Mouse (Mus musculus) myocyte (in vitro differentiated cells): ENCODE measurements around the gene Arhgef6.

ENCODE experiments used
- E2F4 ChIP-seq: IDR thresholded peaks from one replicate; pipeline ENCODE4 v1.6.1; 2011; ENCODE audit warnings: mild to moderate bottlenecking, control low read depth, moderate library complexity; ENCODE audit not compliant: insufficient read depth
- MAX ChIP-seq: IDR thresholded peaks from one replicate; pipeline ENCODE4 v1.6.1; 2011; ENCODE audit warnings: low read depth, mild to moderate bottlenecking, control low read depth
- MYOD1 ChIP-seq, 3 experiments: IDR thresholded peaks; one replicate each; pipeline ENCODE4 v1.6.1; 2011; ENCODE audit warnings: control low read depth in 2 of 3, low read depth in 2 of 3, mild to moderate bottlenecking in 2 of 3, moderate library complexity in 1 of 3; ENCODE audit not compliant: insufficient read length in 2 of 3, control insufficient read depth in 1 of 3
- POLR2A ChIP-seq: IDR thresholded peaks from one replicate; pipeline ENCODE4 v1.6.1; 2011; ENCODE audit warnings: low read depth, mild to moderate bottlenecking, control low read depth, moderate library complexity; ENCODE audit not compliant: insufficient read length
- POLR2AphosphoS2 ChIP-seq: IDR thresholded peaks from one replicate; pipeline ENCODE4 v1.6.1; 2011; ENCODE audit warnings: low read depth, control low read depth; ENCODE audit not compliant: insufficient read length
- SRF ChIP-seq: IDR thresholded peaks from one replicate; pipeline ENCODE4 v1.6.1; 2011; ENCODE audit warnings: low read depth; ENCODE audit not compliant: control insufficient read depth, insufficient read length
- TCF12 ChIP-seq: IDR thresholded peaks from one replicate; pipeline ENCODE4 v1.6.1; 2011; ENCODE audit warnings: mild to moderate bottlenecking, control low read depth; ENCODE audit not compliant: poor library complexity, insufficient read depth, severe bottlenecking

DNA sequence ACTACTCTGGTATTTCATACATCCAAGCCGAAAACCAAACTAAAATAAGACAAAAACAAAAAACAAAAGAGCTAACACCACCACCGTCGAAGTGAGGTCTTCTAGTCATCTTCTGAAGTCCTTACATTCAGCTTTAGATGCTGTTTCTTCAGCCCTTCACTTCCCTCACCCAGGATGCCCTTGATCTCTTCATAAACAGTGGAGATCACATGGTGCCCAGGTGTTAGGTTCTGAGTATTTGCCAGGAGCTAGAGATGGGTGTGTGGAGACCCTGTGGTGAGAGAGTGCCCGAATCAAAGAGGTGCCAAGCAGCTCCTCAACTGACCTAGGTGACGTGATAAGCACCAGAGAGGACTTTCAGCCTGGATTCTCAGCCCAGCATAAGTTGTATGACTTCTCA lies 149.2 kb downstream of the Arhgef6 start:
- TF ChIP-seq POLR2A = no peak
- no peak for TF ChIP-seq MAX
- no peak for TF ChIP-seq SRF
- TF ChIP-seq MYOD1 (IDR thresholded peaks at IDR 0.05; ENCODE audit: control insufficient read depth in 1 of 3, insufficient read length in 2 of 3, low read depth in 2 of 3) = no peak
- no peak for TF ChIP-seq TCF12
- TF ChIP-seq E2F4 = no peak
- TF ChIP-seq POLR2AphosphoS2 = no peak
